Mouse (Mus musculus) MN1 (cell line): Measurements from ENCODE around the gene Ubxn11.
"Not testable (repeated sequence)": the region's sequence is repeated elsewhere in the genome, so short reads cannot be mapped to it uniquely, and the experiment has no call there.

ENCODE experiments used
- DNase-seq: peaks from one replicate; pipeline ENCODE4 v3.0.0-alpha.2; 2016; ENCODE audit warnings: low spot score

Ubxn11 gene

DNA sequence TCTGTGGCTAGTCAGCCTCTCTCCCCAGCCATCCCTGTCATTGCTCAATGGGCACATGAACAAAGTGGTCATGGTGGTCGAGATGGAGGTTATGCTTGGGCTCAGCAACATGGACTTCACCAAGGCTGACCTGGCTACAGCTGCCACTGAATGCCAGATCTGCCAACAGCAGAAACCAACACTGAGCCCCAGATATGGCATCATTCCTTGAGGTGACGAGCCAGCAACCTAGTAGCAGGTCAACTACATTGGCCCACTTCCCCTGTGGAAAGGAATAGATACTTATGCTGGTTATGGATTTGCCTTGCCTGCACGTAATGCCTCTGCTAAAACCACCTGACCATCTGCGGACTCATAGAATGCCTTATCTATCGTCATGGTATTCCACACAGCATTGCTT, 41.9 kb downstream of the Ubxn11 start:
- DNase-seq = not testable (repeated sequence)

DNA sequence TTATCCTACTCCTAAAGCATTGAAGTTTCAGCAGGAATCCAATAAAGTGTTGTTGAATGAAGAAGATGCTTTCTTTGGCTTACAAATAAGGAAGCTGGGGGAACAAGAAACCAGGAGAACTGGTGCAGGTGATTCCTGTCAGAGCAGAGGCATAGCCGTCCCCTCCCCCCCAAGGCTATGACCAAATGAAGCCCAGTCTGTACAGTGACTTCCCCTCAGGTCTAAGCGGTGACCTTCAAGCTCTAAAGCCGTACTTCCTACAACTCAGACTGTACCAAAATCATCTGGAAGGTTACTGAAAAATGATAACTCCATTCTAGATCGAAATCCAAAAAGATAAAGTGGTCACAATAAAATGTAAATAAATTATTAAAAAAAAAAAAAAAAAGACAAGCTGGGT, 47.0 kb downstream of the Ubxn11 start:
- no peak for DNase-seq

DNA sequence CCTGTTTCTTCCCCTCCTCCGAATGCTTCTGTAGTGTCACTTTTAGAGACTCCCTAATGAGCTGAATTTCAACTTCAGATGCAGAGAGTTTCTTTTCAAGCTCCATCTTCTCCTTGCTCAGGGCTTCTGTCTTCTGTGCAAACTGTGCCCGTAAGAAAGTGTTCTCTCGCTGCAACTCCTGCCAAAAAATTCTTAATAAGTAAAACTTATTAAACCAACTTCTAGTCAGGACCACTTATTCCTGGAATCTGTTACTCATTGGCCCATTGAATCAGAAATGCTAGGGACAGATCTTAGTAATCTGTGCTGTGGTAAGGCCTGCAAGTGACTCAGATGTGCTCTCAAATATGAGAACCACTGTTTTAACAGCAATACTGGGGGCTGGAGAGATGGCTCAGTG, 49.7 kb downstream of the Ubxn11 start:
- no peak for DNase-seq

DNA sequence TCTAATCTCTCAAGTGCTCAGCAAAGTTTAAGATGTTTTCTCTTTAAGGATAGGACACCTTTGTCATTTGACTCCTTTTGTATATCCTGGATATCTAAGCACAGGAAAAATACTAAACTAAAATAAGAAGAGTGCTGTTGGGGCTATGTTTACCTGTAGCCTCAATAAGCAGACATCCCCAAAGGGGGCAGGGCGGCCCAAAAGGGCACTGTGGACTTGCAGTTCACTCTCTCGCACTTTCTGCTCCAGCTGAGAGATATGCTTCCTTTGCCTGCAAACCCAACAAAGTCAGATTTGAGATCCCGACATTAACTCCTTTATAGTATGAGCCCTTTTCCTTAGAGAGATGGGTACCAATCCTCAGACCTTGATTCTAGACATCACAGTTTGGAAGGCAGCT, 51.3 kb downstream of the Ubxn11 start:
- DNase-seq = no peak

DNA sequence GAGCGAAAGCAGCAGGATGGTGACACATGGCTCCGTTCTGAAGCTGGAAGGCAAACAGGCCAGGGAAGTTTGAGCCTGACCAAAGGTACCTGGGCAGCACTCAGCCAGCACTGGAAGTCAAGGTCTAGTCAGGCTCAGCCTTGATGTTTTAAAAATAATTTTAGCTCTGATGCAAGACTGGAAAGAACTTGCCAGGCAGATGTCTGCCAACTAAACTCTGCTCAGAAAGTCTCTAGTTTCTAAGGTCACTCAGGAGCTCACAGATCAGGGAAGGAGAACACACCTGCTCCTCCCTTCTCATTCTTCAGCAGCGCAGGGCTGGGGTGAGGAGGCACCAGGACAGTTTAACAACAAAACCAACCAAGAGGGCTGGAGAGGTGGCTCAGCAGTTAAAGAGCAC, 52.0 kb downstream of the Ubxn11 start:
- DNase-seq = no peak

DNA sequence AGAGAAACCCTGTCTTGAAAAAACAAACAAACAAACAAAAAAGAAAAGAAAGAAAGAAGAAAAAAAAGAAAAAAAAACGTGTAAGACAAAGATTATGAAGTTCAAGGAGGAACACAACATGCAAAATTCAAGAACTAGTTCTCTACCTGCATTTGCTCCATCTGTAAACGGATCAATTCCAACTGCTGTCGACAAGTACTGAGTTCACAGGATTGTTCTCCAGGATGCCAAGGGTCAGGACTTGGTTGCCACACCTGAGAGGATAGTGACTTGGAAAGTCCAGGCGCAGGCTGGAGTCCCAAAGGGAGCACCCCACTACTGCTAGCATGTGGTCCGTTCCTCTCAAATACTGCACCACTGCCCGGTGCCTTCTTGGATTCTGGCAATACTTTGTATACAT, 53.2 kb downstream of the Ubxn11 start:
- DNase-seq = no peak

DNA sequence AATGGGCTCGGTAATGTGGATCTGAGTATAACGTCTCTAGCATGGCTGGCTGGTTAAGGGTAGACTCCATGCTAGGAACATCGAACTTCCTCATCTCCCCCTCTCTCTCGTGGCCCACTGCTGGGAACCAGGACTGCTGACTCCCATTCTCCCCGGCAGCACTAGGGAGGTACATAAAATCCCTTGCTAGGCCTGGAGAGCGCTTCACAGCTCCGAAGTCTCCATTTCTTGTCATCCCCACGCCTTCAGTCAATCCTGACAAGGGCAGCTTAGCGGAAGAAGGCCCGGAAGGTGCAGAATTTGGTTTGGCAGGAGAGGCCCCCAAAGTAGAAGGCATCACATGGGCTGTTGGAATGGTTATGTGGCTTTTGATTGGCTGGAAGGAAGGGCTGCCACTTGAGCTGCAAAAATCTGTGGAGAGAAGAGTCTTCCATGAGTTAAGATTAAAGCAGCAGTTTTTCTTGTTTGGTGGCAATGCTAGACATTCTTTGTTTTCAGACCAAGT, 53.6 kb downstream of the Ubxn11 start:
- DNase-seq = no peak

DNA sequence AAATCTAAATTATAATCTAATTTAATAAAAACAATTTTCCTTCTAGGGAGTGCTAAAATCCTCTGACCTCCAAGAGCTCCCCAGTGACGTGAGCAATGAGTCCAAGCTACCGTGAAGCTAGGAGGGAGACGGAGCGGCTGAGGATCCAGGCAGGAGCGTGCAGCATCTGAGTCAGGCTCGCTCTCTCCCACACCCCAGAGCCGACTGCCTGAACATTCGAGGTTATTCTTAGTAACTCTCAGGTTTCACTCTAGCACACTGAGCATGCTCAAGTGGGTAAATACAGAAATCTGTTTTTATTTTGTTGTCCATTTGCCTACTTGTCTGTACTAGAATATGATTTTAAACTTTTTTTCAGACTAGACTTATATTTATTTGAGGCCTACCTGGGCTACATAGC, 54.4 kb downstream of the Ubxn11 start:
- DNase-seq = no peak

DNA sequence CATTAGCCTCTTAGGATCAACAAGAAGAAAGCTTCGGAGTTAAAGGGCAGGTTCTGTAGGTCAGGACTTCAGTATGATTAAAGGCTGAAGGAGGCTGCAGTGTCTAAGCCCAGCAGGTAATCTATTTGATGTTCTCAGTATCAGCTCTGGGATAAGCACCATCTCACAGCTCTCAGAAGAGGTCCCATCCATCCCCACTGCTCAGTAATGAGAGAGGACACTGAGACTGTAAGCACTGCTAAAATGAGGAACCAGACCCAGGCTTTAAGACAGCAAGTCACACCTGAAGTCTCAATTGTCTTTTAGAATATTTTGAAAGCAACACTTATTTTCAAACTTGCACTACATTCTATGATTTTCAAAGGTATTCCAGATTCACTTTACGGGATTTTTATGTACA, 55.2 kb downstream of the Ubxn11 start:
- no peak for DNase-seq

DNA sequence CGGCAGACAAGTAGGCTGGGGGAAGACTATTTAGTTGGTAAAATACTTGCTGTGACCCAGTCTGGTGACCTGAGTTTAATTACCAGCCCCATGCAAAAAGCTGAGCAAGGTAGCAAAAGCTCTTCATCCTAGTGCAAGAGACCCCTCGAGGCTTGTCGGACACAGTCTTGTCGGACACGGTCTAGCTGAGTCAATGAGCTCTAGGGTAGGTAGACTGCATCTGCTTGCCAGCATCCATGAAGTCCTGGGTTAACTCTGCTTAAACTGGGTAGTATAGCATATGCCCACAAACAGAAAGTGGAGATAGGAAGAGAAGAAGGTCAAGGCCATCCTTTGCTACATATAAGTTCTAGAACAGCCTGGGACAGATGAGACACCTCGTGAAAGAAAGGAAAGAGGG, 56.4 kb downstream of the Ubxn11 start:
- DNase-seq = no peak

DNA sequence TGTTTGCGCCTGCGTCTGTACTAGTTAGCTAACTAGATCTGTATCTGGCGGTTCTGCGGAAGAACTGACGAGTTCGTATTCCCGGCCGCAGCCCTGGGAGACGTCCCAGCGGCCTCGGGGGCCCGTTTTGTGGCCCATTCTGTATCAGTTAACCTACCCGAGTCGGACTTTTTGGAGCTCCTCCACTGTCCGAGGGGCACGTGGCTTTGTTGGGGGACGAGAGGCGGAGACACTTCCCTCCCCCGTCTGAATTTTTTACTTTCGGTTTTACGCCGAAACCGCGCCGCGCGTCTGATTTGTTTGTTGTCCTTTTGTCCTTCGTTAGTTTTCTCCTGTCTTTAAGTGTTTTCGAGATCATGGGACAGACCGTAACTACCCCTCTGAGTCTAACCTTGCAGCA, 57.7 kb downstream of the Ubxn11 start:
- DNase-seq = not testable (repeated sequence)

DNA sequence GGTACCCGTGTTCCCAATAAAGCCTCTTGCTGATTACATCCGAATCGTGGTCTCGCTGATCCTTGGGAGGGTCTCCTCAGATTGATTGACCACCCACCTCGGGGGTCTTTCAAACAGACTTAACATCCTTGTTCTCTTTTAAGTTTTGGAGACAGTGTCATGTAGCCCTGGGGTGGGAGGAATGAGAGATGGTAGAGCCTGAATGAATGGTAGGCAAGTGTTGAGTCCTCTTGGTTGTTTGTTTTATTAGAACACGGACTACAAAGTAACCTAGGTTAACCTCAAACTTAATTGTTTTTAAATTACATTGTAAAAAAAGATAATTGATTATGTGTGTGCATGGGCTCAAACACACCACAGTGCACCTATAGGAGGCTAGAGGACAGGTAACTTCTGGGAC, 62.2 kb downstream of the Ubxn11 start:
- DNase-seq = no peak

DNA sequence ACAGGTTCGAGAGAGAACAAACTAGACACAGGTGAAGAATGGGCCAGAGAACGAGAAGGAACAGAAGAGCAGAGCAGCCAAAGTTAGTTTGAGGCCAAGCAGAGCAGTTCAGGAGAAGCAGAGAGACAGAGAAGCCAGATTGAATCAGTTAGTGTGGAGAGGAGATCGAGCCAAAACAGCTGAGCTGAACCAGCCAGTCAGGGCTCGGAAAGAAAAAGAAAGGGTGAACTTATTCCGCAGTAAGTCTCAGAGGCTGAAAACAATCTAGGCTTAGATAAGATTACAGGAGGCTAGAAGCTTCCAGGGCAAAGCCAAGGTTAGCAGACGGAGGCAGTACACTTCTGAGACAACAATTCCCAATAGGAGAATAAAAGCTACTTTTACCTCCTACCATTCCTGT, 62.7 kb downstream of the Ubxn11 start:
- no peak for DNase-seq

DNA sequence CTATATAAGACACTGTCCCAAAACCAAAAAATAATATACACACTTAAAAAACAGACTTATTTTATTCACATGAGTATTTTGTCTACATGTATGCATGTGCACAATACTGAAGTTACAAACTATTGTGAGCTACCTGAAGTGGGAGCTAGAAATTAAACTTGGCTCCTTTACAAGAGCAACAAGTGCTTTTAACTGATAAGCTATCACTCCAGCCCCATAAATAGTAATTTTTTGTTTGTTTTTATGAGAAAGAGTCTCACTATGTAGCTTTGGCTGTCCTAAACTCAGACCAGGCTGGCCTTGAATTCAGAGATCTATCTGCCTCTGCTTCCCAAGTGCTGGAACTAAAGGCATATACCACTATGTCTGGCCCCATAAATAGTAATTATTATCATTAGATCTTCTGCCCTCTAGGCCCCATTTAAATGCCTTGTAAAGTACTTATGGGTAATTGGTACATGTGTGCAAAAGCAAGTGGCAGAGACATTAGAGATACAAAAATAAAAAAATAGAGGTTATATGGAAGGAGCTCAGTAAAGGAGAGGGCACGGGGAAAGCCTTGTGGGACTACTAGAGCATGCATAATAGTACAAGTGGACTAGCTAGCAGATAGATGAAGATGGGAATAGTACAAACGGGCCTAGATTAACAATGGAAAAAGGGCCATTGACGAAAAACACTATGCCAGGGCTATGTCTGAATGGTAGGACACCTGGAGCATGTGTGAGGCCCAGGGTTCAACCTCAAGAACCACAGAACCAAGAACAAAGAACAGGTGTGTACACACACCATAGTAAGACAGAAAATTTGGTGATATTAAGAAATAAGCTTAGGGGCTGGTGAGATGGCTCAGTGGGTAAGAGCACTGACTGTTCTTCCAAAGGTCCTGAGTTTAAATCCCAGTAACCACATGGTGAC, 63.4 kb downstream of the Ubxn11 start:
- no peak for DNase-seq

DNA sequence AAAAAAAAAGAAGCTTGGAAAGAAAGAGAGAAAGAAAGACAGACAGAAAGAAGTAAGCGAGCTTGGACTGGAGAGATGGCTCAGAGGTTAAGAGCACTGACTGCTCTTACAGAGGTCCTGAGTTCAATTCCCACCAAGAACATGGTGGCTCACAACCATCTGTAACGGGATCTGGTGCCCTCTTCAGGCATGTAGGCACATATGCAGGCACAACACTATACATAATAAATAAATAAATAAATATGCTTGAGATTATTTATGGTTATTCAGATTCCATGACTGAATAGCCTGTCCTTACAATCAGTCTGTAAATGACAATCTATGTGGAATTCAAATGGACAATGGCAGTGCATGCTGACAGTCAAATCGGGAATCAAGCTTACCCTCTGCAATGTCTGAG, 64.5 kb downstream of the Ubxn11 start:
- DNase-seq = no peak

DNA sequence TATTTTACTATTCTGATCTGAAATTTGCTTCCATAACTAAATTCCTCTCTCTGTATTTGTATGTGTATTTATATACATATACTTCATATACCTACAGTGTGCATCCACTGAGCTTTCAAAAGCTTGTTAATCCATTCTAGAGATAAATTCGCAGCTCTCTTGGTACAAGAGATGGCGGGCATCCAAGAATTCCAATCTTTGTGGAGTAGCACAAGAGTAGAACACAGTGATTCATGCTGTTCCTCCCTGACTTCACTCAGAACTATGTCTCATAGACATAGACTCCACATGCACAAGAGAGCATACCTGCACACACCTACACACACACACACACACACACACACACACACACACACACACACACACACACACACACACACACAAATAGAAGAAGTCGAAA, 70.0 kb downstream of the Ubxn11 start:
- DNase-seq = no peak
